Mouse (Mus musculus): ENCODE data around the gene Snx3.

Snx3 gene

GRCm38 (mm10) chr10:42501775-42502348 is at the start of gene Snx3:
TSS of gene Snx3 (plus strand) at chr10:42502030.
- in situ Hi-C loops (cut with MboI, MseI), result no loop called here

- in situ Hi-C loops (cut with MboI, MseI), result no loop called here
Measured at GRCm38 (mm10) chr10:42454266-42454665, 47.6 kb upstream of the Snx3 start.

- in situ Hi-C loops (cut with MboI, MseI), result no loop called here
Measured at GRCm38 (mm10) chr10:42454690-42455089, 47.1 kb upstream of the Snx3 start.

DNA sequence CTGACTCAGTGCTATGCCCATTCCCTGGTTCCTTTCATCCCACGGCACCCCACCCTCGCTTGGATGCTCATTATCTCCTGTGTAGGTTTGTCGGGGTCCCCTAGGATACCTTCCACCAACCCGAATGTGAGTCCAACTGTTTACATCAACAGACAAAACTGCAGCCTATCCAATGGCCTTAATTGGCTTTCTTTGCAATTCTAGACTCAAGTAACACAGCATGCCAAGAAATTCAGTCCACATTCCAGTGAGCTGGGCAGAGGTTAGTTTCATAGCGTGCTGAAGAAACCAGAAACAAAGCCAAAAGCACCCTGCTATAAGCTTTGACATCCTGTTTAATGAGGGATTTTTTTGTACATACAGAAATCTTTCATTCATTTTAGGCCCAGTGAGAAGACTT is 45.8 kb upstream of the Snx3 start:
- in situ Hi-C loops (cut with MboI, MseI), result no loop called here

DNA sequence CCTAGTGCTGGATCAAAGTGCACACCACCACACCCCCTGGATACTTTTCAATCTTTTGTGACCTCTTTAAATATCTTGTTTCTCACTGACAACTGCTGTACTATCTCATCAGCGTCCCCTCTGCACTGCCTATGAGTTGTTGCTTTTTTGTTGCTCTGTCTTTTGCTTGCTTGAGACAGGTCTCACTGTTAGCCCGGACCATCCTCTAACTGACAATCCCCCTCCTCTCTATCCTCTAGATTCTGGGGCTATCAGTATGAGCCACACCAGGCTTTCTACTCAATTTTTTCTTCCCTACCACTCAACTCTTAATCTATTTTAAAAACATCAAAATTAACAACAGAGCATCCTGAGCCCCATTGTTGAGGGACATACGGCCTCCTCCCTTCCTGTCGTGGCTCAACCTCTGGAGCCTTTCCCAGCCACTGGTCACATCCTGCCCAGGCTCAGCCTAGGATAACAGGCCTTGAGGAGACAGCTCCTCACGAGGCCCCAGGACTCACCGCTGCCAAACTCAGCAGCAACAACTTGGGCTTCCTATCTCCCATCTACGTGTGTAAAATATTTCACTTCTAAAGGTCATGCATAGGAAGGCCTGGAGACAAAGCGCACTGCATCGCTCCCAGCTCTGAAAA is 44.2 kb upstream of the Snx3 start:
- in situ Hi-C loops (cut with MboI, MseI), result no loop called here

GRCm38 (mm10) chr10:42464224-42464623 is 37.6 kb upstream of the Snx3 start:
- in situ Hi-C loops (cut with MboI, MseI), result no loop called here

- in situ Hi-C loops (cut with MboI, MseI), result no loop called here
Measured at GRCm38 (mm10) chr10:42464805-42465204, 37.0 kb upstream of the Snx3 start.

GRCm38 (mm10) chr10:42474946-42475514 is 26.8 kb upstream of the Snx3 start:
- in situ Hi-C loops (cut with MboI, MseI), result loop anchor here (25.0 kb wide), 1 partner anchor 663 kb away; the partner anchor contains the start of genes Cep57l1 and Sesn1

- in situ Hi-C loops (cut with MboI, MseI), result loop anchor here (25.0 kb wide), 1 partner anchor 665 kb away; the partner anchor contains the start of genes Cep57l1 and Sesn1
Measured at GRCm38 (mm10) chr10:42476774-42477475, 24.9 kb upstream of the Snx3 start.

- in situ Hi-C loops (cut with MboI, MseI), result loop anchor here (25.0 kb wide), 1 partner anchor 665 kb away; the partner anchor contains the start of genes Cep57l1 and Sesn1
Measured at GRCm38 (mm10) chr10:42477550-42478340, 24.1 kb upstream of the Snx3 start.

DNA sequence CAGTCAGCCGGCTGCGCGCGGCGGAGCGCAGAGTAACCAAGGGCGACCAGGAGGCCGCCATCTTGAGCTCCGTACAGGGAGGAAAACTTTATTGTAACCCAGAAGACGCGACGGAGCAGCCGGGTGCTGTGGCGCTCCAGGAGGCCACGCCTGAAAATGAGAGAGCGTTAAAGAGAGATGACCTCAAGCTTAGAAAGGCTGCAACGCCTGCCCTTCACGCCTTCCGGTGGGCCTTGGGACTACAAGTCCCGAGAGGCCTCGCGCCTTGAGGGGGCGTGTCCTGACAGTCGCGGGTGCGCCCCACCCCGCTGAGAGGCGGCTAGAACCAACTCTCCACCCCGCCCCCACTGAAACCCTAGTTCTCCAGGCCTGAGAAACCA is 23.5 kb upstream of the Snx3 start, which contains the start of gene Afg1l:
Afg1l (minus strand) TSS at position 225 of the 380 bp plus-strand sequence.
- in situ Hi-C loops (cut with MboI, MseI), result loop anchor here (25.0 kb wide), 1 partner anchor 666 kb away; the partner anchor contains the start of genes Cep57l1 and Sesn1

GRCm38 (mm10) chr10:42480719-42481118 is 21.1 kb upstream of the Snx3 start:
- in situ Hi-C loops (cut with MboI, MseI), result loop anchor here (25.0 kb wide), 1 partner anchor 668 kb away; the partner anchor contains the start of genes Cep57l1 and Sesn1

DNA sequence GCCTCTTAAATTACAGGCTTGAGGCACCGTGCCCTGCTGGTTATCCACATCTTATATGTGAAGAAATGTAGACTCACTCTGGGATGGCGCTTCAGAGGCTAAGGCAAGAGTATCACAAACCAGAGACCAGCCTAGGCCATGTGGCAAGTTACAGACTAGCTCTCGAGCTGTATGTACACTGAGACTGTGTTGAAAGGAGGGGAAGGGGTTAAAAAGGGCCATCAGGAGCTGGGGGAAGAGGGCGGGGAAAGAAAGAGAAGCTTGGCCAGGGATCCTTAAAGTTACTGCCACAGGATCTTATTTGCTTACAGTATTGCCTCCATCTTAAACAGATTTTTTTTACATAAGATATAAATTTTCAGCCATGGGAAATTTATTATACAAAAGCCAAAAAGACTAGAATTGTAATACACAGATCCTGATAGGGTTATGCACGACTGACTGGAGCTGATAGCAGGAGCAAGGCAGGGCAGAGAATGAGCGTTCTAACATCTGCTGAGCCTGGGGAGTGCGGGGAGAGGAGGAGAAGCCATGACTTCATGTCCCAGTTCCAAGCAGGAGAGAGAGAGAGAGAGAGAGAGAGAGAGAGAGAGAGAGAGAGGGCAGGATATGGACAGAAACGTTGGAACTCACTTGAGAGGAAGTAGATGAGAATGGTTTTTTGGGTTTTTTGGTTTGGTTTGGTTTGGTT is 13.1 kb upstream of the Snx3 start:
- in situ Hi-C loops (cut with MboI, MseI), result loop anchor here (25.0 kb wide), 1 partner anchor 676 kb away; the partner anchor contains the start of genes Cep57l1 and Sesn1

DNA sequence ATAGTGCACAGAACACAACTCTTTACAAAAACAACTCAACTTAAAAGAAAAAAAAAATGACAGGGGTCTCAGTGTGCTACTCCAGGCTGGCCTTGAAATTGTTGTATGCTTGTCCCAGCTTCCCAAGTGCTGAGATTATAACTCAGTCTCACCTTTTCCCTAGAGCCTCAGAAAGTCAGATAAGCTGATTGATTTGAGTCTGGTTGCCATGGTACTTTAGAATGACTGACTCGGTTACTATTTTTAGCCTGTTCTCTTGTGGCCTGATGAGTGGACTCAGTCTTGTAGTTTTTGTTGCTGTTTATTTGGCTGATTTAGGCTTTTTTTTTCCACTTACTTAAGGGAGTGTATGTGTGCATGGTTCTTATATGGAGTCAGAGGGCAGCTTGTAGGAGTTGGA is 10.7 kb upstream of the Snx3 start:
- in situ Hi-C loops (cut with MboI, MseI), result loop anchor here (25.0 kb wide), 1 partner anchor 679 kb away; the partner anchor contains the start of genes Cep57l1 and Sesn1

GRCm38 (mm10) chr10:42492027-42492771 is 9.6 kb upstream of the Snx3 start:
- in situ Hi-C loops (cut with MboI, MseI), result loop anchor here (25.0 kb wide), 1 partner anchor 680 kb away; the partner anchor contains the start of genes Cep57l1 and Sesn1

- in situ Hi-C loops (cut with MboI, MseI), result loop anchor here (25.0 kb wide), 1 partner anchor 681 kb away; the partner anchor contains the start of genes Cep57l1 and Sesn1
Measured at GRCm38 (mm10) chr10:42493000-42493399, 8.8 kb upstream of the Snx3 start.

GRCm38 (mm10) chr10:42500611-42501010 is 1.2 kb upstream of the Snx3 start:
- in situ Hi-C loops (cut with MboI, MseI), result no loop called here

- in situ Hi-C loops (cut with MboI, MseI), result no loop called here
Measured at GRCm38 (mm10) chr10:42501161-42501560, 669 bp upstream of the Snx3 start.

- in situ Hi-C loops (cut with MboI, MseI), result no loop called here
Measured at GRCm38 (mm10) chr10:42502349-42503111, 700 bp downstream of the Snx3 start.

Data from T-helper 2 cell (primary cell).